Mouse (Mus musculus): ENCODE data around the gene Ube2z.

Gene Ube2z

DNA sequence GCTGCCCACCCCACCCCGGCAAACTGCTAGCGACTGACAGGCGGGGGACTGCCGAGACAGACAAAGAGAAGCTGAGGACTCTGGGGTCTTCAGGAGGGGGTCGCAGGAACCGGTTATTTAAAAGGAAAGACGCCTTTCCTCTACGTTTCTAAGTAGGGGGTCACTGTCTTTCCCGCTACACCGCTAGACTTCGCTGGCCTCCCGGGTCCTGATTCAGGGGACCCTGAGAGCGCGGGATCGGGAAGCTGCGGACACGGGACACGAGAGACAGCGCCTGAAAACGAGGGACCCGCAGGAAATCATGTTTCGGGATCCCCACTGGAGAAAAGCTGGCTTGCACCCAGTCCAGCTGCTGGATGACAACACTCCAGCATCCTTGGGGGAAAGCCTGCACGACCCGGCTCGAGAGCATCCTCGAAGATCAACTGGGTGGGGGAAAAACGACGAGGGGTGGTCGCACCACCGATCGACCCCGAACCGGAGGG is 58.8 kb downstream of the Ube2z start:
- peak; percentile 5 to 14 for DNase-seq

- DNase-seq, result peak; percentile 12 to 18
Observed at GRCm38 (mm10) chr11:96005403-96006271, 59.6 kb downstream of the Ube2z start, which contains the start of gene Igf2bp1. Gene Igf2bp1 (minus strand): TSS chr11:96005940.

- no peak for DNase-seq
Observed at GRCm38 (mm10) chr11:96004793-96005402, 60.3 kb downstream of the Ube2z start.

DNA sequence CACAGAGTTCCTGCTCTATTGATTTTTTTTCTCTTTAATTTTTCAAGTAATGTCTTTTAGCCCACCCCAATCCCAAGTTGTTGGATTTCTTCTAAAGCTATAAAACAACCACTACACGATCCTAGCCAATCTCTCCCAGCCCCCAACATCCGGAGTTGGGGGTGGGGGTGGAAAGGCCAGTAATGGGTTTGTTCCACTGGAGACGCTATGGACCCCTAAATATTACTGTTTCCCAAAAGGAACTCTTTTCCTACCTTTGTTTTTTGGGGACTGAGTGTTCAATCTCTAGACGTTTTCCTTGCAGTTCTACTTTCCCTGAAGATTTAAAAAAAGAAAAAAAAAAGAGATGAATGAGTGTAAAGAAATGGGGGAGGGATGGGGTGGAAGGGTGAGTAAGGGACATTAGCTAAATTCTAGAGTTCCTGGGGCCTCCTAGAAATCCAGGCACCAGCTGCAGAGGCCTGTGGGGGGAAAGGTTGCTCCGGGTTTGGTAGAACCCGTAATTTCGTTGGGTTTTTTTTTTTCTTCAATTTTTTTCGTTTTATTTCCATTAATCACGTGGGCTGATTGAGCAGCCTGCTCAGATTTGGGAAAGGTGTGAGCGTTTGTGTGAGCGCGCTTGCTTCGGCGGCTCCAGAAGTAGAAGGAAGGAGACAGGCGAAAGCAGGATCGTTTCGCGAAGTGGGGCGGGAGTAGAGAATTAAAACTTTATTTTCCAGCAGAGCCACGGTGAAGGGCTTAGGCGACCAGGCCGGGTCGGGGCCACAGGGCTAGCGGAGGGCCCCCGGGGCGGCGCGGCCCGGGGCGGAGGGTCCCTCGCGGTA is 61.0 kb downstream of the Ube2z start:
- peak; percentile 4 to 28 for DNase-seq

- DNase-seq, result no peak
Observed at GRCm38 (mm10) chr11:96003100-96003900, 61.9 kb downstream of the Ube2z start.
